Mouse (Mus musculus) lung, embryonic 14.5 days (tissue): ENCODE results near the gene Gm20696. TPM values are rescaled to one million over a fixed set of nuclear protein-coding genes. Genes with fewer than 3 reads are reported as not detected.

Experiments used
- ATAC-seq: fragments of 200-750 bp; cut with Nextera tagmentation; 2 replicates; pipeline ENCODE4 v1.8.0; 2017; ENCODE audit warnings: mild to moderate bottlenecking, moderate TSS enrichment, moderate library complexity; ENCODE audit not compliant: insufficient read depth
- DNase-seq: peaks from one replicate; pipeline ENCODE4 v3.0.0-alpha.2; 2015
- H3K27ac ChIP-seq: fragments of 300-500 bp; sonication (generic); 2 replicates; pipeline ENCODE4 v1.5.1; 2014; ENCODE audit warnings: low read depth, mild to moderate bottlenecking, moderate library complexity
- H3K27me3 ChIP-seq: fragments of 300-500 bp; sonication (generic); 2 replicates; pipeline ENCODE4 v1.6.1; 2014; ENCODE audit warnings: low read length, control low read depth; ENCODE audit not compliant: insufficient read depth
- H3K36me3 ChIP-seq: fragments of 300-500 bp; sonication (generic); 2 replicates; pipeline ENCODE4 v1.6.1; 2014; ENCODE audit warnings: control low read depth; ENCODE audit not compliant: insufficient read depth
- H3K4me1 ChIP-seq: fragments of 300-500 bp; sonication (generic); 2 replicates; pipeline ENCODE4 v1.6.1; 2014; ENCODE audit warnings: antibody characterized with exemption, control low read depth; ENCODE audit not compliant: insufficient read depth
- H3K4me2 ChIP-seq: fragments of 300-500 bp; sonication (generic); 2 replicates; pipeline ENCODE4 v1.6.1; 2014; ENCODE audit warnings: mild to moderate bottlenecking
- H3K4me3 ChIP-seq: fragments of 300-500 bp; sonication (generic); 2 replicates; pipeline ENCODE4 v1.5.1; 2014; ENCODE audit warnings: low read depth, low read length
- H3K9ac ChIP-seq: fragments of 300-500 bp; sonication (generic); 2 replicates; pipeline ENCODE4 v1.6.1; 2014
- H3K9me3 ChIP-seq: fragments of 300-500 bp; sonication (generic); 2 replicates; pipeline ENCODE4 v1.6.1; 2016; ENCODE audit warnings: low read depth, low read length, control low read depth
- CTCF ChIP-seq: IDR thresholded peaks from 2 replicates; pipeline ENCODE4 v1.5.1; 2016; ENCODE audit warnings: antibody characterized with exemption, low read depth
- WGBS: fragments of 180-500 bp; shearing (Covaris S2); extraction: QIAGEN DNeasy Blood & Tissue Kit; methylation state at CpG from one replicate; pipeline ENCODE4 v1.1.7; 2014; 5-methylcytosine and 5-hydroxymethylcytosine counted together
- polyA plus RNA-seq: library from polyadenylated mRNA; unstranded; fragments of >200 nt; fragmentation: Nextera tagmentation; extraction: Ambion mirVana; gene quantifications from 2 replicates; pipeline ENCODE4 v1.2.1, GENCODE M21; 2014

Gm20696 gene
- polyA plus RNA-seq = 6.5 and 7.3 TPM in 2 replicates

DNA sequence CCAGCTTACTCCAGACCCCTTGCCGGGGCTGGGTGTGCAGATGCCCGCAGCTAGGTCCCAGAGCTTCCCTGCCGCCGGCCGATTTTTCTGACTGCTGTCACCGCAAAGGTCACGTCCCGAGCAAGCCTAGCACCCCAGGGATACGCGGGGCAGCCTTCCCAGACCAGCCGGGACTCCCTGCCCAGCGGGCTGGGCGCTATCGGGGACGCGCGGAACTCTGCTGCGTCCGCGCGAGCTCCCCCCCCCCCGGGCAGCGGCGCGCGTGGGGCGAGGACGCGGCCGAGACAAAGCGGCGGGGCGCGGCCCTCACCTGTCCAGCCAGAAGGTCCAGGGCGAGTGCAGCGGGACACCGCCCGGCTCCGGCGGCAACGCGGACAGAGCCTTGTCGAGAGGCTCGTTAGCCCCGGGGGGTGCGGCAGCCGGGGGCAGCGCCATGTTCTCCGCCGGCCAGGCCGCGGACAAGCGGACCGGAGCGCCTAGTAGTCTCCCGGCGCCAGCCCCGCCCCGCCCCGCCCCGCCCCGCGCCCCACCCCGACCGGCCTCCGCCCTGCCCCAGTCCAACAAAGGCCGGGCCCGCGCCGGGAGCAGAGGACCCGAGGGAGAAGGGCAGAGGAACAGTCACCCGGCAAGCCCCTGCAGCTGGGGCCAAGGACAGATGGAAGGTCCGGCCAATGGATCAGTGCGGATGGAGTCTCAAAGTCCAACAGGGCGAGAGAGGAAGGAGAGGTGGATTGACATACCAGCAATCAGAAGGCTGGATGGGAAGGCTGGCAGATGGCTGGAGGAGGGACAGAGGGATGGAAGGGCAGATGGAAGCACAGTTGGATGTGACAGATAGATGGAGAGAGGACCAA, at the start of gene Gm20696, which contains the start of gene Eif4e3:
Gene Gm20696, minus strand, starts transcription at position 480 of the 854 bp plus-strand sequence.
Gene Eif4e3, minus strand, starts transcription at position 454 of the 854 bp plus-strand sequence.
- no peak for TF ChIP-seq CTCF
- ATAC-seq (peak; percentile 84), DNase-seq (peak; percentile 65)
- Histone ChIP-seq H3K4me1 (peaks cover 4% of the 10 kb centered on the region; the same call in 1 of the 2 replicates), H3K4me3 (peak within 1 kb of the TSS; percentile 80), H3K9ac (peak within 1 kb of the TSS; percentile 84), H3K36me3 (no peaks in the 10 kb centered on the region), H3K9me3 (no peaks in the 10 kb centered on the region), H3K27me3 (no peaks in the 10 kb centered on the region), H3K4me2 (peak within 1 kb of the TSS; percentile 84), H3K27ac (peak within 1 kb of the TSS; percentile 42; the same call in 1 of the 2 replicates)
- under 1% methylated on average over 60 of the region's 75 CpGs for WGBS

DNA sequence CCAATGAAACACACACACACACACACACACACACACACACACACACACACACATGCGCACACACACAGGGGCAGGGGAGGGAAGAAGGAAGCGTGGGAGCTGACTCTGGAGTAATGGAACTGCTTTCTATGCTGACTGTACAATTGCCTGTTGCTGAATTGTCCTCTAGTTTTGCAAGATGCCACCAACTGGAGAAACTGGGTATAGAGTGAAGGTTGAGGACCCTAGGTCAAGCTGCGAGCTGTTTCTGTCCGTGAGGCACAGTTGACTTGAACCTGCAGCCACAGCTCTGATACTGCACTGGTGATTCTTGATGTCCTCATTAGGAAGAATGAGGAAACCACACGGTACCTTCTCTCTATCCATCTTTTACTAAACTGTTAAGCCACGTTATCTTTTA, 49.3 kb upstream of the Gm20696 start:
- no peak overlapping the region for H3K9ac ChIP-seq
- DNase-seq (no peak), ATAC-seq (no peak)
- H3K27ac ChIP-seq = no peak overlapping the region
- H3K4me1 ChIP-seq = no peaks in the 10 kb centered on the region
- no peaks in the 10 kb centered on the region for H3K27me3 ChIP-seq
- 57% methylated on average over 6 of the region's 6 CpGs for WGBS
- H3K36me3 ChIP-seq = no peaks in the 10 kb centered on the region
- H3K9me3 ChIP-seq = no peaks in the 10 kb centered on the region
- H3K4me2 ChIP-seq = no peak overlapping the region
- H3K4me3 ChIP-seq = no peak overlapping the region
- no peak for TF ChIP-seq CTCF

DNA sequence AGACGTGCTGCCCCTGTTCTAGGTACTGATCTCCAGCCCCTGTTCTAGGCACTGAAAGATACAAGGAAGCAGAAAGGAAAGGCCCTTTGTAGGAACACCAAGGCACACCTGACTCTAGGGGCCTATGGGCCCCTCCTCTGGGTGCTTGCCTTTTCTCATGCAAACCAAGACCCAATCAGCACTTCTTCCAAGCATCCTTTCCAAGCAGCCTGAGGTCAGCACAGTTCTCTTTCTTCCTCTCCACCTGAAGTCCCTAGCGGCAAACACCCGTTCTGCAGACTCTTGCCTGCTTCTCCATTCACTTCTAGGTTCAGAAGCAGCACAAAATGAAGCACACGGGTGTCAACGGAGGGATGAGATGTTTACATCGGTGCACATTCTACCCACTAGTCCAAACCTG, 48.6 kb upstream of the Gm20696 start:
- no peak overlapping the region for H3K4me2 ChIP-seq
- H3K9ac ChIP-seq = no peak overlapping the region
- ATAC-seq (no peak), DNase-seq (no peak)
- H3K27me3 ChIP-seq = no peaks in the 10 kb centered on the region
- no peaks in the 10 kb centered on the region for H3K4me1 ChIP-seq
- TF ChIP-seq CTCF = no peak
- no peaks in the 10 kb centered on the region for H3K36me3 ChIP-seq
- WGBS = 48% methylated on average over 6 of the region's 6 CpGs
- H3K4me3 ChIP-seq = no peak overlapping the region
- no peak overlapping the region for H3K27ac ChIP-seq
- H3K9me3 ChIP-seq = no peaks in the 10 kb centered on the region

DNA sequence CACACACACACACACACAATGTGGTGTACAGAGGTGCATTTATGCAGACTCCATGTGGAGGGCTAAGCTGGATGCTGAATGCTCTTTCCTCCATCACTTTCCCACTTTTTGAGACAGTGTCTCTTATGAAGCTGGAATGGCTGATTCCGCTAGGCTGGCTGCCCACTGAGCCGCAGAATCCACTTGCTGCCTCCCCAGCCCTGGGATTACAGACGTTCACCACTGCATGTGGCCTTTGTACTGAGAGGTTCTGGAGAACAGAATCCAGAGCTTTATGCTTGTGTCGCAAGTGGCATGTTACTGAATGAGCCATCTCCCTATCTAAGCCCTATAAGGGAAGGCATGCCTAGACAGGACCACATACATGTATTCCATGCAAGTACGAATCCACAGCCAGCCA, 46.7 kb upstream of the Gm20696 start:
- H3K36me3 ChIP-seq = no peaks in the 10 kb centered on the region
- no peak for ATAC-seq
- H3K4me1 ChIP-seq = no peaks in the 10 kb centered on the region
- WGBS = 78% methylated on average over 5 of the region's 5 CpGs
- DNase-seq = no peak
- H3K9ac ChIP-seq = no peak overlapping the region
- H3K4me3 ChIP-seq = no peak overlapping the region
- H3K9me3 ChIP-seq = no peaks in the 10 kb centered on the region
- H3K4me2 ChIP-seq = no peak overlapping the region
- no peak for TF ChIP-seq CTCF
- no peak overlapping the region for H3K27ac ChIP-seq
- H3K27me3 ChIP-seq = no peaks in the 10 kb centered on the region

- DNase-seq (no peak), ATAC-seq (no peak)
- H3K4me1 ChIP-seq = no peaks in the 10 kb centered on the region
- no peak overlapping the region for H3K9ac ChIP-seq
- WGBS = 64% methylated on average over 11 of the region's 11 CpGs
- no peak overlapping the region for H3K4me2 ChIP-seq
- H3K9me3 ChIP-seq = no peaks in the 10 kb centered on the region
- no peak overlapping the region for H3K4me3 ChIP-seq
- H3K36me3 ChIP-seq = no peaks in the 10 kb centered on the region
- no peak for TF ChIP-seq CTCF
- H3K27ac ChIP-seq = no peak overlapping the region
- H3K27me3 ChIP-seq = no peaks in the 10 kb centered on the region
Measured at GRCm38 (mm10) chr6:99711576-99712101, 45.0 kb upstream of the Gm20696 start.

- H3K4me1 ChIP-seq = no peaks in the 10 kb centered on the region
- H3K4me3 ChIP-seq = no peak overlapping the region
- DNase-seq (no peak), ATAC-seq (no peak)
- WGBS = 66% methylated on average over 3 of the region's 3 CpGs
- no peak for TF ChIP-seq CTCF
- H3K4me2 ChIP-seq = no peak overlapping the region
- no peaks in the 10 kb centered on the region for H3K27me3 ChIP-seq
- H3K9me3 ChIP-seq = no peaks in the 10 kb centered on the region
- no peaks in the 10 kb centered on the region for H3K36me3 ChIP-seq
- H3K9ac ChIP-seq = no peak overlapping the region
- H3K27ac ChIP-seq = no peak overlapping the region
Measured at GRCm38 (mm10) chr6:99700484-99700883, 33.9 kb upstream of the Gm20696 start.
